Mouse (Mus musculus): ENCODE measurements around the gene Bco1. TPM values are rescaled to one million over a fixed set of nuclear protein-coding genes. Genes with fewer than 3 reads are reported as not detected.
A peak's percentile ranks its signal among the peaks of the same experiment; 100 is the strongest.

The Bco1 gene
- total RNA-seq, 2 experiments from 2014 or later, result not detected

- Histone ChIP-seq H3K27ac (no peak overlapping the region), H3K4me3 (no peak overlapping the region)
- peak; percentile 19; the same call in 1 of the 2 replicates for TF ChIP-seq CTCF (IDR thresholded peaks at IDR 0.05)
- intact Hi-C loops (cut with DNase I), result no loop called here
- DNase-seq, result no peak
These were observed 31.4 kb downstream of the Bco1 start for GRCm38 (mm10) chr8:117127063-117127462.

DNA sequence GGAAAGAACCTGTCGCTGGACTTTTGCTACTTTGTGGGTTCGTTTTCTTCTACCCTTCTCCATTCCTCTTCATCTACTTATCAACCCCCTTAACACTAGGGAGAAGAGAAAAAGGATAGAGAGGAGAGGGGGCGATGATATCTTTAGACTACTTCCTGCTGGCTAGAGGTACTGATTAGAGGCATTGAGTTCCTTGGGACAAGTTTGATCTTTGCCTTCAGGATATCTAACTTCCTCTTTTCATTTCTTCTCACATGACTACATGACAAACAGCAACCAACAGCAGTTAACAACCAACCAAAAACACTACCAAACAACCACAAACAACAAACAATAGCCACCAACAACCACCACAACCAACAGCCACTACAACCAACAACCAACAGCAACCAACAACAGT lies 38.0 kb downstream of the Bco1 start:
- DNase-seq, result no peak
- Histone ChIP-seq H3K27ac (no peak overlapping the region), H3K4me3 (no peak overlapping the region)
- intact Hi-C loops (cut with DNase I), result no loop called here
- no peak for TF ChIP-seq CTCF (IDR thresholded peaks at IDR 0.05)

DNA sequence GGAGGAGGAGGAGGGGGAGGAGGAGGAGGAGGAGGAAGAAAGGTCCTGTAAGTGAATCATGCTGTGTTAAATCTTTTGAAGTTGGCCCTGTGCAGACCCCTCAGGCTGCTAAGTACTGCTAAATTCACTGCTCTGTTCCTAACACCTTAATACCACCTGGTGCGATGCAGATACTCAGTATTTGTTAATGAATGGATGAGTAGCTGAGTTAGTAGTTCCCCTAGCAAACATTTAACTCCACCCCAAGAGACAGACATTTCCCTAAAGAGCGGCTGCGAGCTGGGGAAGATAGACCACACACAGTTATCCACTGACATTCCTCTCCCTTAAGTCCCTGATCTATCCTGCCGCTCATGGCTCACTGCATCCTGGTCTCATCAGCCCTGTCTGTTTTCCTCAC lies 40.7 kb downstream of the Bco1 start:
- intact Hi-C loops (cut with DNase I), result no loop called here
- no peak for DNase-seq
- no peak overlapping the region for H3K27ac ChIP-seq
- TF ChIP-seq CTCF (IDR thresholded peaks at IDR 0.05), result no peak
- no peak overlapping the region for H3K4me3 ChIP-seq

DNA sequence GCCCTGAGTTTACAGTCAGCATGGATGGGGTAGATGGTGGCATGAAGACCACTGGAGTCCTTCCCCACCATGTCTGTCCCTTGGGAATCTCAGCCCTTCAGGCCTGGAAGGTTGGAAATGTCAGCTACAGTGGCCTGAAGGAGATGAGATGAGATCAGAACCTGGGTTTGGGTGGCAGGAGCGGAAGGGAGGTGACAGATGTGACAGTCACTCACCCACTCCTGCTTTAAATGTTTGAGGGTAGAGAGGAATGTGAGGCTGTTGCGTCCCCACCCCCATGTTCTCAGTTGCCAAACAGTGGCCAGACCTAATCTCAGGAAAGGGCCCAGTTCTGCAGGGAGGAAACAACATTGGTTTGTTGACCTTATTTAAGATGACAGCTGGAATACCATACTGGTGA lies 41.1 kb downstream of the Bco1 start:
- DNase-seq, result no peak
- intact Hi-C loops (cut with DNase I), result no loop called here
- TF ChIP-seq CTCF (IDR thresholded peaks at IDR 0.05), result no peak
- Histone ChIP-seq H3K27ac (no peak overlapping the region), H3K4me3 (no peak overlapping the region)

- H3K4me3 ChIP-seq, result no peak overlapping the region
- DNase-seq, result no peak
- intact Hi-C loops (cut with DNase I), result no loop called here
- H3K27ac ChIP-seq, result no peak overlapping the region
- TF ChIP-seq CTCF (IDR thresholded peaks at IDR 0.05), result no peak
These were observed 41.7 kb downstream of the Bco1 start for GRCm38 (mm10) chr8:117137357-117137756.

DNA sequence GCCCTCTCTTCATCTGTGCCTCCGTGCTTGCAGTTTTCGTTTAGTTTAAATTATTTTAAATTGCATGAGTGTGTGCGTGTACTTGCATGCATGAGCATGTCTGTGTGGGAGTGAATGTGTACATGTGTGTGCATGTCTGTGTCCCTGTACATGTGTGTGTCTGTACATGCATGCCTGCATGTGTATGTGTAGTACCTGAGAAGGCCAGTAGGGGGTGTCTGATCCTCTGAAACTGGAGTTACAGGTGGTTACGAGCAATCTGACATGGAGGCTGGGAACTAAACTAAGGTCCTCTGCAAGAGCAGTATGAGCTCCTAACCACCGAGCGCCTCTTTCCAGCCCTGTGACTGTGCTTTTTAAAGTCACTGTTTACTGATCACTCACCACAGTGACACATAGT lies 52.9 kb downstream of the Bco1 start:
- intact Hi-C loops (cut with DNase I), result no loop called here
- Histone ChIP-seq H3K27ac (no peak overlapping the region), H3K4me3 (no peak overlapping the region)
- no peak for DNase-seq
- TF ChIP-seq CTCF (IDR thresholded peaks at IDR 0.05), result peak; percentile 29; the same call in 1 of the 2 replicates

- Histone ChIP-seq H3K4me3 (peak overlapping the region; percentile 83), H3K27ac (no peak overlapping the region)
- intact Hi-C loops (cut with DNase I), result loop anchor here (5.0 kb wide), 1 partner anchor 164 kb away; the partner anchor contains the start of gene Gcsh
- TF ChIP-seq CTCF (IDR thresholded peaks at IDR 0.05), result no peak
- DNase-seq, result no peak
These were observed 60.5 kb downstream of the Bco1 start for GRCm38 (mm10) chr8:117156149-117156548.

DNA sequence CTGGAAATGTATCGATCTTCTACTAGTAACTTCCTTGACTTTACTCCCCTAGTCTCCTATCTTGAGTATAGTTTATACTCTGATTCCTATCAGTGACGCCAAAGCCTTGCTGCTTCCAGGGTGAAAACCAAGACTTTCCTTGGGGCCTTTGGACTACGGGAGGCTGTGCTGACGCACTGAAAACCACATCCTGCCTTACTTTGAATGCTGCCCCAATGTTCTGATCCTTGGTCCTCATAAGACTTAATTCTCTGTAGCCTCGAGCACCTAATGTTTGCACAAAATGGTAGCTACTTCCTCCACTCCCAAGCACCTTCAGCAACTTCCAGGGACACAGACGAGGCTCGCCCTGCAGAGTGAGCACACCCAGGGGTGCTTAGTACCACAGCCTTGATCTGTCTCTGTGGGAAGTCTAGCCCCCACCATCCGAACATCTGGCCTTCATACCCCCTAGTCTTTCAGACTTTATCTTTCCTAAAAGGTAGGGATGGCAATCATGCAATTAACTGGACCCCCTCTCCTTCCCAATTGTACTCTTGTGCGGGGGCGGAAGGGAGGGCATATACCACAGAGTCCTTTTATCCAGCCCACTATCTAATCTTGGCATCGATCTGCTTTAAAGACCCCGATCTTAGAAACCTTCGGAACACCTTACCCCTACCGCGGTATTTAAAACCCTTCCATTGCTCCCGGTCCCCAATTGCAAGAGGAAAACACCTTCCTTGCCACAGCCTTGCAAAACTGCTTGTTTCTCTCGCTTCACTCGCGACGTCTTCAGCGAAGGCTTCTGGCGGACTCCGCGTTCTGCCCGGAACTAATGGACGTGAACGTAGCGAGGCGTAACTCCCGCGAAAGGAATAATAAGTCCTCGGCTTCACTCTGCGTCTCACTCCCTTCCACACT lies 61.5 kb downstream of the Bco1 start:
- TF ChIP-seq CTCF (IDR thresholded peaks at IDR 0.05), result no peak
- peak overlapping the region; percentile 91 for H3K27ac ChIP-seq
- H3K4me3 ChIP-seq, result peak overlapping the region; percentile 83
- intact Hi-C loops (cut with DNase I), result loop anchor here (5.0 kb wide), 1 partner anchor 165 kb away; the partner anchor contains the start of gene Gcsh
- no peak for DNase-seq

GRCm38 (mm10) chr8:117157769-117158091 lies 62.1 kb downstream of the Bco1 start:
- H3K4me3 ChIP-seq, result peak overlapping the region; percentile 83
- H3K27ac ChIP-seq, result peak overlapping the region; percentile 91
- peak; percentile 98 for DNase-seq
- TF ChIP-seq CTCF (IDR thresholded peaks at IDR 0.05), result no peak
- intact Hi-C loops (cut with DNase I), result loop anchor here (5.0 kb wide), 1 partner anchor 165 kb away; the partner anchor contains the start of gene Gcsh

DNA sequence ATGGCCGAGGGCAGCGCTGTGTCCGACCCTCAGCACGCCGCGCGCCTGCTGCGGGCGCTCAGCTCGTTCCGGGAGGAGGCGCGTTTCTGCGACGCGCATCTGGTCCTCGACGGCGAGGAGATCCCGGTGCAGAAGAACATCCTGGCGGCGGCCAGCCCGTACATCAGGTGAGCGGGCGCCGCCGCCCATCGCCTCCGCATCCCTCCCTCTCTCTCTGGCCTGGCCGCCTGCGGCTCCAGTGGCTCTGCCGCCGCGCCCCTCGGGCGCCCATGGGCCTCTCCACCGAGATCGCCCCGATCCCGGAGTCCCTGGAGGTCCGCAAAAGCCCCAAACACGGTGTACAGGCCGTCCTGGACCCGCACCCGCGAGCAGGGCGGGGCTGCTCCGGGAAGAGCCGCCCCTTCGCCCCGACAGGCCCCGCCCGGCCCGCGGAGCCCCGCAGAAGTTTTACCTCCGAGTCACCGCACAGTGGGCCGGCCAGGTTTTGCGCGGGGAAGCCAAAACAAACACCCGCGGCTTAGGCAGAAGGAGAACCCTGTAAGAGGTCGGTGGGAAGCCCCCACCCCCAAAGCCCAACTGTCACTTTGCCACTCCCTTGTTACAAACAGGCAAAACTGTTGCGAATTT lies 62.6 kb downstream of the Bco1 start, which contains the start of gene Gan:
Gene Gan (plus strand): TSS at position 1 of the 627 bp plus-strand sequence.
- DNase-seq, result peak; percentile 67
- no peak for TF ChIP-seq CTCF (IDR thresholded peaks at IDR 0.05)
- intact Hi-C loops (cut with DNase I), result loop anchor here (5.0 kb wide), 1 partner anchor 166 kb away; the partner anchor contains the start of gene Gcsh
- peak within 1 kb of the TSS; percentile 83 for H3K4me3 ChIP-seq
- H3K27ac ChIP-seq, result peak within 1 kb of the TSS; percentile 91

GRCm38 (mm10) chr8:117159031-117159430 lies 63.4 kb downstream of the Bco1 start:
- Histone ChIP-seq H3K4me3 (peak overlapping the region; percentile 83), H3K27ac (peak overlapping the region; percentile 91; the same call in 1 of the 2 replicates)
- no peak for TF ChIP-seq CTCF (IDR thresholded peaks at IDR 0.05)
- no peak for DNase-seq
- intact Hi-C loops (cut with DNase I), result loop anchor here (5.0 kb wide), 1 partner anchor 167 kb away; the partner anchor contains the start of gene Gcsh

GRCm38 (mm10) chr8:117164912-117165311 lies 69.3 kb downstream of the Bco1 start:
- no peak for TF ChIP-seq CTCF (IDR thresholded peaks at IDR 0.05)
- no peak overlapping the region for H3K4me3 ChIP-seq
- intact Hi-C loops (cut with DNase I), result no loop called here
- H3K27ac ChIP-seq, result no peak overlapping the region
- no peak for DNase-seq

GRCm38 (mm10) chr8:117165542-117165941 lies 69.9 kb downstream of the Bco1 start:
- intact Hi-C loops (cut with DNase I), result no loop called here
- TF ChIP-seq CTCF (IDR thresholded peaks at IDR 0.05), result no peak
- no peak overlapping the region for H3K27ac ChIP-seq
- no peak overlapping the region for H3K4me3 ChIP-seq
- no peak for DNase-seq
